Mouse (Mus musculus): ENCODE results near the gene Mab21l3. TPM values are rescaled to one million over a fixed set of nuclear protein-coding genes. Genes with fewer than 3 reads are reported as not detected.

Mab21l3 gene
- total and polyA plus RNA-seq, 3 experiments: 0.05 TPM; not detected in 2

DNA sequence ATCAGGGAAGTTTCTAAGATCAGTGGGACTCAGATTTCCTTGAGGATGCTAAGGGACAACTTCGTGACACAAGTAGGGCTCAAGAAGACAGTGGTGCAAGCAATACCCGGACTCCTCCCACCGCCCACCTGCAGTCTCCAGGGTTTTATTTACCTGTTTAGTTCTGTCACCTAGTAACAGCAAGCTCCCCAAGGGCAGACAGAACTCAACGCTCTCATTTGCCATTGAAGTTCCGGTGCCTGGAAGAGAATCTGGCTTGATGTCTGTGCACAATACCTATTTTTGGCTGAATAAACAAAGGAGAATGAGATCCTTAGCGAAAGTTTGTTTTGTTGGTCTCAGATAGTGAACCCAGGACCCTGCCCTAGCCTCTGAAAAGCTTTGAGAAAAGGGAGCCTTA is 45.0 kb downstream of the Mab21l3 start:
- no peaks in the 10 kb centered on the region for H3K4me1 ChIP-seq (ENCODE audit: insufficient read depth, low read depth, low read length)
- no peak for DNase-seq (ENCODE audit: low spot score)
- TF ChIP-seq GATA1 (IDR thresholded peaks at IDR 0.05; ENCODE audit: borderline replicate concordance, low read length) (no peak), GATA2 (IDR thresholded peaks at IDR 0.05; ENCODE audit: borderline replicate concordance, low read depth, low read length) (no peak), TAL1 (conservative IDR thresholded peaks at IDR 0.05; ENCODE audit: low read depth, low read length) (no peak), POLR2AphosphoS5 (IDR thresholded peaks at IDR 0.05; ENCODE audit: insufficient replicate concordance, low read depth, low read length) (no peak), CTCF (IDR thresholded peaks at IDR 0.05; ENCODE audit: low read depth, low read length) (no peak)
- no peak for ATAC-seq (ENCODE audit: extremely low read depth, insufficient number of reproducible peaks, low FRiP score, poor library complexity, severe bottlenecking)
- H3K27me3 ChIP-seq (ENCODE audit: insufficient read depth, low read length): no peaks in the 10 kb centered on the region; the same call in 1 of the 2 replicates
- H3K9me3 ChIP-seq (replicated peaks): no peaks in the 10 kb centered on the region
- H3K36me3 ChIP-seq (replicated peaks): no peaks in the 10 kb centered on the region
- H3K4me3 ChIP-seq (ENCODE audit: low read depth, low read length): no peak overlapping the region

DNA sequence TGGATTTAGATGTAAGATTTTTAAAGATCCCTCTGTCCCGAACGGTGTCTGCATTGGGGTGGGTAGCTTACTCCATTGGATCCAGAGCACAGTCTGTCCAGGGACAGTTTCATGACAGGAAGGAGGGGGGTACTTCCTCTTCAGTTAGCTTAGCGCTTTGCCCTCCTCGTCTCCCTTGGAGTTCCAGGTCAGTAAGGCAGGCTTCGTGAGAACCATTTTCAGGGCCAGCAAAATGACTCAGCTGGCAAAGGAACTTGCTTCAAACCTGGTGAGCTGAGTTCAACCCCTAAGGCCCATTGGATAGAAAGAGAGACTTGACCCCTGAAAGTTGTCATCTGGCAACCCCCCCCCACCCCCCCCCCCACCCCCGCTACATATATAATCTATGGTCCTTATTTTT is 46.0 kb downstream of the Mab21l3 start:
- Histone ChIP-seq H3K27me3 (ENCODE audit: insufficient read depth, low read length) (no peaks in the 10 kb centered on the region; the same call in 1 of the 2 replicates), H3K36me3 (replicated peaks) (no peaks in the 10 kb centered on the region), H3K4me1 (ENCODE audit: insufficient read depth, low read depth, low read length) (no peaks in the 10 kb centered on the region), H3K4me3 (ENCODE audit: low read depth, low read length) (no peak overlapping the region), H3K9me3 (replicated peaks) (no peaks in the 10 kb centered on the region)
- DNase-seq (ENCODE audit: low spot score): no peak
- TF ChIP-seq GATA1 (IDR thresholded peaks at IDR 0.05; ENCODE audit: borderline replicate concordance, low read length): no peak
- TF ChIP-seq POLR2AphosphoS5 (IDR thresholded peaks at IDR 0.05; ENCODE audit: insufficient replicate concordance, low read depth, low read length): no peak
- TF ChIP-seq GATA2 (IDR thresholded peaks at IDR 0.05; ENCODE audit: borderline replicate concordance, low read depth, low read length): no peak
- TF ChIP-seq TAL1 (conservative IDR thresholded peaks at IDR 0.05; ENCODE audit: low read depth, low read length): no peak
- TF ChIP-seq CTCF (IDR thresholded peaks at IDR 0.05; ENCODE audit: low read depth, low read length): no peak
- no peak for ATAC-seq (ENCODE audit: extremely low read depth, insufficient number of reproducible peaks, low FRiP score, poor library complexity, severe bottlenecking)

DNA sequence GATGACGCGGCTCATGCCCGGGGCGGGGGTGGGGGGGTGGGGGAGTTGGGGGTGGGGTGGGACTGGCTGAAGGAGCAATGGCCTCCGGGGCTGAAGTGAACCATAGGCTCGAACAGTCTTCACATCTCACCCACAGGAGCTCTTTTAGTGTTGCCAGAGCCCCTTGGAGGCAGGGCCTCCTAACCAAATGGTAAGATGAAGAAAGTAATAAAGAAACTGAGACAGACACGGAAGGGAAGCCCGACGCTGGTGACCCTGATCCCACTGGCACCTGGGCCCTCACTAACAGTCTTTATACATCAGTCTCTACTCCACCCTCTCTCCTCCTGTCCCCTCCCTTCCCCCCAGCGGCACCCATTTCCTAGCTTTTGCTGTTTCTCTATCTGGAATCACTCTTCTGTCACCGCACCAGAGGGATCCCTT is 48.2 kb downstream of the Mab21l3 start:
- no peak for DNase-seq (ENCODE audit: low spot score)
- Histone ChIP-seq H3K4me3 (ENCODE audit: low read depth, low read length) (no peak overlapping the region), H3K9me3 (replicated peaks) (no peaks in the 10 kb centered on the region), H3K27me3 (ENCODE audit: insufficient read depth, low read length) (peaks cover 2% of the 10 kb centered on the region; the same call in 1 of the 2 replicates), H3K36me3 (replicated peaks) (no peaks in the 10 kb centered on the region), H3K4me1 (ENCODE audit: insufficient read depth, low read depth, low read length) (no peaks in the 10 kb centered on the region)
- TF ChIP-seq POLR2AphosphoS5 (IDR thresholded peaks at IDR 0.05; ENCODE audit: insufficient replicate concordance, low read depth, low read length): no peak
- no peak for TF ChIP-seq CTCF (IDR thresholded peaks at IDR 0.05; ENCODE audit: low read depth, low read length)
- TF ChIP-seq TAL1 (conservative IDR thresholded peaks at IDR 0.05; ENCODE audit: low read depth, low read length): no peak
- TF ChIP-seq GATA1 (IDR thresholded peaks at IDR 0.05; ENCODE audit: borderline replicate concordance, low read length): no peak
- no peak for TF ChIP-seq GATA2 (IDR thresholded peaks at IDR 0.05; ENCODE audit: borderline replicate concordance, low read depth, low read length)
- no peak for ATAC-seq (ENCODE audit: extremely low read depth, insufficient number of reproducible peaks, low FRiP score, poor library complexity, severe bottlenecking)

DNA sequence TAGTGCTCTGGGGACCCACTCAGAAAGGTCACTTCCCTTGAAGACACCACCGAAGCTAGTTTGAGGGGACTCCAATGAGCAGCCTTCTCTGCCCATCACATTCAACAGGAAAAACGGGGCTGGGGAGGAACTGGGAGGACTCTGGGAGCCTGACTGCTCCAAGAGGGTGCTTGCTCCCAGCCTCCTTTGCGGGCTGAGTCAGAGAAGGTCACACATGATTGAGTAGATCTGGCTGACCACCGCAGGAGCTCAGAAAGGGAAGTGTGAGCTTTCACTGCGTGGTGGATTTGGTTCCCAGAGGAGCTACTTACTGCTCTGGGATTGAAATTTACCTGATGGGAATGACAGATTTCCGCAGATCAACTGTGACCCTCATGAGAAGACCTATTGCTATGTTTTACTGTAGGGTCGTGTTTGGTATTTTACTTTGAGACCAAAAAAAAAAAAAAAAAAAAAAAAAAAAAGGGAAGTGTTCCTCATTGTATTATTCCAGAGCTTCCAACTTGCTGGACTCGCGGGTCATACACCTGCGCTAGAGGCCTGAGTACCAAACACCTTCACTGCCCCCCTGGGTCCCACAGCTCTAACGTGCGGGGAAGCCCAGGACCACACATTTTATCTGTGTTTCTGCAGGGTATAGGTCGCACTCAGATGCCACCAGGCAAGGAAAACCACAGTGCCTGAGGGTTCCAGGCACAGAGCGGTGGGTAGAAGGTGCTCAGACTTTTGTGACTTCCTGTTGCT is 48.7 kb downstream of the Mab21l3 start:
- no peak for ATAC-seq (ENCODE audit: extremely low read depth, insufficient number of reproducible peaks, low FRiP score, poor library complexity, severe bottlenecking)
- H3K4me3 ChIP-seq (ENCODE audit: low read depth, low read length): no peak overlapping the region

DNA sequence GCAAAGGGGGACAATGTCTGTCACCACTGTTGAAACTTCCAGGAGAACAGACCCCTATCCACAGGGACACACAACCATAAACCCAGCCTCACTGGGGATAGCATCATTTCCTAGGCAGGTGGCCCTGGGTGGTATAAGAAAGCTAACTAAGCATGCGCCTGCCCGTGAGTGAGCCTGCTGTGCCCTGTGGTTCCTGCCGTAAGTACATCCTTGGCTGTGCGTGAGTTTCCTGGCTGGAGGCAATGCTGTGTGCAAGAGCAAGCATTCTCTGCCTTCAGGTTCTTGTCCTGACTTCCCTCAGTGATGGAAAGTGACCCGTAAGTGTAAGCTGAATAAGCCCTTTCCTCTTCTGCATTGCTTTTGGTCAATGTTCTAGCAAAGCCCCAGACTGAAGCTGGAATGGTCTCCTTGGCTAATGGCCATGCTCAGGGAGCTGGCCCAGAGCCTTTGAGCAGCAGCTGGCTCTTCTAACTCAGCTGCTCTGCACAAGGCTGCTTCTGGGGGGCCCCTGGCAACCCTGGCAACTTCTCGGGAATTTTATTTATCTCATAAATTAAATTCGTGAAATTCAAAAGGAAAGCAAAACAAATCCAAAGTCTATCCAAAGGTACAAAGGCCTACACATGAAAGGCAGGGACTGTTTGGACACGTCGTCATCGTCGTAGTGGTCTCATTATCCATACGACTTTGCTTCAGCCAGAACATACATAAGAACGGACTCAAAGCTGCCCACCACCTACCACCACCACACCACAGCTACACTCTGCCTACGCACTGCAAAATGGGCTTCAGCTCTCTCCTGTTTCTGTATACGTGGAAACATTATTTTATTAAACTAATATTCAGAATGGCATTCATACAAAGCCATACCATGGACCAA is 50.7 kb downstream of the Mab21l3 start:
- no peak for TF ChIP-seq GATA2 (IDR thresholded peaks at IDR 0.05; ENCODE audit: borderline replicate concordance, low read depth, low read length)
- no peak for TF ChIP-seq GATA1 (IDR thresholded peaks at IDR 0.05; ENCODE audit: borderline replicate concordance, low read length)
- no peak for TF ChIP-seq CTCF (IDR thresholded peaks at IDR 0.05; ENCODE audit: low read depth, low read length)
- no peak for TF ChIP-seq TAL1 (conservative IDR thresholded peaks at IDR 0.05; ENCODE audit: low read depth, low read length)
- no peak for TF ChIP-seq POLR2AphosphoS5 (IDR thresholded peaks at IDR 0.05; ENCODE audit: insufficient replicate concordance, low read depth, low read length)
- Histone ChIP-seq H3K4me3 (ENCODE audit: low read depth, low read length) (no peak overlapping the region), H3K27me3 (ENCODE audit: insufficient read depth, low read length) (peaks cover 2% of the 10 kb centered on the region; the same call in 1 of the 2 replicates), H3K36me3 (replicated peaks) (no peaks in the 10 kb centered on the region), H3K9me3 (replicated peaks) (no peaks in the 10 kb centered on the region), H3K4me1 (ENCODE audit: insufficient read depth, low read depth, low read length) (no peaks in the 10 kb centered on the region)
- no peak for DNase-seq (ENCODE audit: low spot score)
- no peak for ATAC-seq (ENCODE audit: extremely low read depth, insufficient number of reproducible peaks, low FRiP score, poor library complexity, severe bottlenecking)

More for the DNA sequence above, 48.7 kb downstream of the Mab21l3 start:
- no peaks in the 10 kb centered on the region for H3K36me3 ChIP-seq (replicated peaks)
- DNase-seq (ENCODE audit: low spot score): no peak
- H3K27me3 ChIP-seq (ENCODE audit: insufficient read depth, low read length): peaks cover 2% of the 10 kb centered on the region; the same call in 1 of the 2 replicates
- no peaks in the 10 kb centered on the region for H3K4me1 ChIP-seq (ENCODE audit: insufficient read depth, low read depth, low read length)
- H3K9me3 ChIP-seq (replicated peaks): no peaks in the 10 kb centered on the region
- TF ChIP-seq POLR2AphosphoS5 (IDR thresholded peaks at IDR 0.05; ENCODE audit: insufficient replicate concordance, low read depth, low read length) (no peak), TAL1 (conservative IDR thresholded peaks at IDR 0.05; ENCODE audit: low read depth, low read length) (no peak), GATA2 (IDR thresholded peaks at IDR 0.05; ENCODE audit: borderline replicate concordance, low read depth, low read length) (no peak), GATA1 (IDR thresholded peaks at IDR 0.05; ENCODE audit: borderline replicate concordance, low read length) (no peak), CTCF (IDR thresholded peaks at IDR 0.05; ENCODE audit: low read depth, low read length) (no peak)

DNA sequence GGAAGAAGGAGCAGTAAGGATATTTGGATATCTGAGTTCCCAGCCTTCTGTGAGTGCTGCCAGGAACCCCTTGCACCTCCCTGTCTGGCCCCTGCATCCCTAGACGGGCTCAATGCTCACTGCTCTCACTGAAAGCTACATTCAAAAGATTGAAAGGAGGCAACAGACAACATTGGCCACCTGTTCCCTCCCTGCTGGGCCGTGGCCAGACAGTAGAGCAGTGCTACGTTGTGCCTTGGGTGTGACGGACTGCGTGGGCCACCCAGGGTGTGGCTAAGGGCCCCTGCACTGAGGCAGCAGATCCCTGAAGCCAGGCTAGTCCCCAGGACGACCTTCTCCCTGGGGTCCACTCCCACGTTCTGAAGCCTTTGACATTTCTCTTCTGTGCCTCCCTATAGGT is 52.5 kb downstream of the Mab21l3 start:
- TF ChIP-seq CTCF (IDR thresholded peaks at IDR 0.05; ENCODE audit: low read depth, low read length) (no peak), GATA1 (IDR thresholded peaks at IDR 0.05; ENCODE audit: borderline replicate concordance, low read length) (no peak), TAL1 (conservative IDR thresholded peaks at IDR 0.05; ENCODE audit: low read depth, low read length) (no peak), GATA2 (IDR thresholded peaks at IDR 0.05; ENCODE audit: borderline replicate concordance, low read depth, low read length) (no peak), POLR2AphosphoS5 (IDR thresholded peaks at IDR 0.05; ENCODE audit: insufficient replicate concordance, low read depth, low read length) (no peak)
- H3K4me3 ChIP-seq (ENCODE audit: low read depth, low read length): no peak overlapping the region
- DNase-seq (ENCODE audit: low spot score): no peak
- H3K36me3 ChIP-seq (replicated peaks): no peaks in the 10 kb centered on the region
- H3K9me3 ChIP-seq (replicated peaks): no peaks in the 10 kb centered on the region
- no peak for ATAC-seq (ENCODE audit: extremely low read depth, insufficient number of reproducible peaks, low FRiP score, poor library complexity, severe bottlenecking)
- H3K4me1 ChIP-seq (ENCODE audit: insufficient read depth, low read depth, low read length): no peaks in the 10 kb centered on the region
- peaks cover 2% of the 10 kb centered on the region; the same call in 1 of the 2 replicates for H3K27me3 ChIP-seq (ENCODE audit: insufficient read depth, low read length)

Measured in G1E (cell line).